In the genomic region with DNA sequence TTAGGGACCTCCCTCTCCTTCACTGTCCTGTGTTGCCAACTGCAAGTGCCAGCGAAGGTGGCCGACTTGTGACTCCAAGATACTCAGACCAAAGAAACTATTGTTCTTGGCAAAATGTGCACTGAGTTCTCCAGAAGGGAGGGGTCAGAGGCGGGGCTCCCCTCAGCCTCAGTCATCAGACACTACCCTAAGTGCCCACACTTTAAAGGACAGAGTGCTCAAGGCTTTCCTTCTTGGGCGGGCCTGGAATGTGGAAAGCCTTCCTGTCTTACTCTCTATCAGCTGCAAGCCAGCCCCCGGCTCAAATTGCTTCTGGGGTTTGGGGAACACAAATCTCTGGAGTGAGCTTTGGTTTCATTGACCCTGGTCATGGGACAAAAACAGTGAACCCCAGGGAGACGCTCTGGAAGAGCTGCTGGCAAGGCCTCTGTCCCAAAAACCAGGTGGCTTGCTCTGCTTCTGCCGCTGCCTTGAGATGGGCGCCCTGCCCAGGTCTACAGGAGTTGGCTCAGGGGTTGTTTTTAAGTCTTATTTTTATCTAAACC, we compare ENCODE assay signal across 9 mouse cellular contexts. TPM values are rescaled to one million over a fixed set of nuclear protein-coding genes. Genes with fewer than 3 reads are reported as not detected.
A peak's percentile ranks its signal among the peaks of the same experiment; 100 is the strongest.
DNase-seq lines count a peak whose midpoint lies in the region; ATAC-seq lines count a peak whose summit lies in the region.
"Had no signal": no experiment of that assay in that cellular context is flagged by ENCODE, and none has a peak within 500 bp of the region (broad histone marks: within the 10 kb centered on the region; RNA-seq: fewer than 3 reads in every experiment).

No protein-coding gene starts in this region.

- no peaks in the 10 kb centered on the region for H3K27me3 ChIP-seq in lung, embryonic 15.5 days
- H3K27me3 ChIP-seq in hindbrain, embryonic 14.5 days (ENCODE audit: control insufficient read depth, insufficient read depth, low read length): no peaks in the 10 kb centered on the region

- peak; percentile 56; the same call in 1 of the 2 replicates for ATAC-seq in lung, embryonic 15.5 days (ENCODE audit: borderline replicate concordance, extremely low read depth, low FRiP score, low TSS enrichment)
- no peak; the same call in 1 of the 2 replicates for ATAC-seq in megakaryocyte progenitor cell, adult 5-6 weeks (replicated peaks; ENCODE audit: poor library complexity)
- ATAC-seq in hindbrain, embryonic 14.5 days (ENCODE audit: low FRiP score): no peak

- H3K9me3 ChIP-seq in lung, embryonic 15.5 days: no peaks in the 10 kb centered on the region
- no peaks in the 10 kb centered on the region for H3K9me3 ChIP-seq in hindbrain, embryonic 14.5 days (ENCODE audit: control insufficient read depth, low read length)

- H3K36me3 ChIP-seq in lung, embryonic 15.5 days: peaks cover 56% of the 10 kb centered on the region
- peaks cover 78% of the 10 kb centered on the region for H3K36me3 ChIP-seq in hindbrain, embryonic 14.5 days (replicated peaks; ENCODE audit: control insufficient read depth, insufficient read depth)

- peak overlapping the region; percentile 78 for H3K27ac ChIP-seq in lung, embryonic 15.5 days
- H3K27ac ChIP-seq in hindbrain, embryonic 14.5 days: no peak overlapping the region

- WGBS in lung, embryonic 15.5 days: 58% methylated on average over 8 of the region's 8 CpGs
- 88% methylated on average over 8 of the region's 8 CpGs for whole genome bisulfite sequencing in hindbrain, embryonic 14.5 days

- H3K9ac ChIP-seq in lung, embryonic 15.5 days: no peak overlapping the region
- H3K9ac ChIP-seq in hindbrain, embryonic 14.5 days: no peak overlapping the region

- no peak overlapping the region for H3K4me3 ChIP-seq in lung, embryonic 15.5 days
- H3K4me3 ChIP-seq in hindbrain, embryonic 14.5 days (replicated peaks; ENCODE audit: low read length): no peak overlapping the region

- DNase-seq in cerebellum, adult 9-11 months: peak; percentile 45
- DNase-seq in cerebellum, adult 8-10 months: no peak
- DNase-seq in ES-CJ7 (ENCODE audit: low read depth, low spot score): peak; percentile 44
- peak; percentile 74 to 80 for DNase-seq in heart, adult 9 months (ENCODE audit: low spot score in 2 of 2)
- DNase-seq in right cerebral cortex, adult 18-20 months: no peak
- DNase-seq in hindbrain, embryonic 14.5 days (ENCODE audit: low spot score): no peak
- DNase-seq: retina, postnatal 1 day had no signal

- no peak overlapping the region for H3K4me2 ChIP-seq in lung, embryonic 15.5 days
- H3K4me2 ChIP-seq in hindbrain, embryonic 14.5 days (replicated peaks): no peak overlapping the region

- H3K4me1 ChIP-seq in lung, embryonic 15.5 days: peaks cover 16% of the 10 kb centered on the region
- no peaks in the 10 kb centered on the region for H3K4me1 ChIP-seq in hindbrain, embryonic 14.5 days (replicated peaks; ENCODE audit: control insufficient read depth, insufficient read depth, low read length)

RNA-seq across cellular contexts. Expression of gene Plcd3, which starts 33.9 kb away (rescaled TPM):
- 2.5 and 3.6 TPM in 2 replicates for polyA plus RNA-seq in lung, embryonic 15.5 days (2015; fragmentation: Nextera tagmentation; extraction: Ambion mirVana)
- 0.17 TPM in 1 of 2 replicates, not detected in the other for total RNA-seq in megakaryocyte progenitor cell, adult 5-6 weeks (2015)
- total RNA-seq in megakaryocyte progenitor cell, adult 5-6 weeks (2017): not detected in 2 replicates
- 1.7 and 1.9 TPM in 2 replicates for polyA plus RNA-seq in hindbrain, embryonic 14.5 days (2014; fragmentation: Nextera tagmentation; extraction: Ambion mirVana)

RNA-seq across cellular contexts. Expression of gene Acbd4, which starts 34.0 kb away (rescaled TPM):
- polyA plus RNA-seq in lung, embryonic 15.5 days (2015; fragmentation: Nextera tagmentation; extraction: Ambion mirVana): 15.7 and 18.3 TPM in 2 replicates
- 1.5 and 2.0 TPM in 2 replicates for total RNA-seq in megakaryocyte progenitor cell, adult 5-6 weeks (2015)
- 5.0 and 7.2 TPM in 2 replicates for total RNA-seq in megakaryocyte progenitor cell, adult 5-6 weeks (2017)
- 8.3 and 10.6 TPM in 2 replicates for polyA plus RNA-seq in hindbrain, embryonic 14.5 days (2014; fragmentation: Nextera tagmentation; extraction: Ambion mirVana)

RNA-seq across cellular contexts. Expression of gene Dcakd, which starts 39.4 kb away (rescaled TPM):
- polyA plus RNA-seq in lung, embryonic 15.5 days (2015; fragmentation: Nextera tagmentation; extraction: Ambion mirVana): 147 and 150 TPM in 2 replicates
- total RNA-seq in megakaryocyte progenitor cell, adult 5-6 weeks (2015): 27.7 and 27.9 TPM in 2 replicates
- 17.5 and 24.2 TPM in 2 replicates for total RNA-seq in megakaryocyte progenitor cell, adult 5-6 weeks (2017)
- 161 and 166 TPM in 2 replicates for polyA plus RNA-seq in hindbrain, embryonic 14.5 days (2014; fragmentation: Nextera tagmentation; extraction: Ambion mirVana)

RNA-seq across cellular contexts. Expression of gene Nmt1, which starts 39.5 kb away (rescaled TPM):
- polyA plus RNA-seq in lung, embryonic 15.5 days (2015; fragmentation: Nextera tagmentation; extraction: Ambion mirVana): 56.8 and 59.9 TPM in 2 replicates
- 38.8 and 39.5 TPM in 2 replicates for total RNA-seq in megakaryocyte progenitor cell, adult 5-6 weeks (2015)
- total RNA-seq in megakaryocyte progenitor cell, adult 5-6 weeks (2017): 44.8 and 45.1 TPM in 2 replicates
- polyA plus RNA-seq in hindbrain, embryonic 14.5 days (2014; fragmentation: Nextera tagmentation; extraction: Ambion mirVana): 31.8 and 34.3 TPM in 2 replicates

RNA-seq across cellular contexts. Expression of gene Hexim1, which starts 48.5 kb away (rescaled TPM):
- polyA plus RNA-seq in lung, embryonic 15.5 days (2015; fragmentation: Nextera tagmentation; extraction: Ambion mirVana): 4.4 and 4.5 TPM in 2 replicates
- 10.7 and 13.0 TPM in 2 replicates for total RNA-seq in megakaryocyte progenitor cell, adult 5-6 weeks (2015)
- total RNA-seq in megakaryocyte progenitor cell, adult 5-6 weeks (2017): 21.2 and 27.9 TPM in 2 replicates
- 5.3 and 5.6 TPM in 2 replicates for polyA plus RNA-seq in hindbrain, embryonic 14.5 days (2014; fragmentation: Nextera tagmentation; extraction: Ambion mirVana)

Comparison
In these comparisons a context has a peak if more than half of its experiments do, and no peak if none do; other contexts are left out.
1. DNase-seq: peak in cerebellum, adult 9-11 months (single experiment), ES-CJ7 (single experiment) and heart, adult 9 months (2 of 2); none in cerebellum, adult 8-10 months (single experiment), right cerebral cortex, adult 18-20 months (single experiment) and hindbrain, embryonic 14.5 days (single experiment).